Mouse (Mus musculus): ENCODE results near the gene Tas2r104. TPM values are rescaled to one million over a fixed set of nuclear protein-coding genes. Genes with fewer than 3 reads are reported as not detected.

Gene Tas2r104
- total RNA-seq (2021): not detected
- long read RNA-seq, experiment 1: 0 reads
- long read RNA-seq, experiment 2: 0 reads

DNA sequence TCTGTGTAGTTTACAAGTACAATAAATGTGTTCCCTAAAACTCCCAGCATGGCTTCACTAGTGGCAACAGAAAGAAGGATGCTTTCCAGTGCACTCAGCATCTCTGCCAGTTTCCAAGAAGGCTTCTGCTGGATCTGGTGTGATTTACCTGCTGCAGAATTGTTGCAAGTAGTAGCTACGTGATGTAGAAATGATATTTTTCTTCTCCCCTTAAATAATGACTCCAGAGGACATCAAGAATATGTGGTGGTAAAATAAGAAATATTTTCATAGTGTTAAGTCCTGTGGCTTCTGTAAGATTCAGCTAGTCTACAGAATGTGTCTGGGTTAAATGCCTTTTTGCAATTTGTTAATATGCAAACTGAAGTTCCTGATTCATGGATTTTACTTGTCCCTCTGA lies at the start of gene Tas2r104:
Gene Tas2r104 (minus strand): TSS at position 101 of the 400 bp plus-strand sequence.
- DNase-seq (ENCODE audit: low spot score in 2 of 2): no peak

DNA sequence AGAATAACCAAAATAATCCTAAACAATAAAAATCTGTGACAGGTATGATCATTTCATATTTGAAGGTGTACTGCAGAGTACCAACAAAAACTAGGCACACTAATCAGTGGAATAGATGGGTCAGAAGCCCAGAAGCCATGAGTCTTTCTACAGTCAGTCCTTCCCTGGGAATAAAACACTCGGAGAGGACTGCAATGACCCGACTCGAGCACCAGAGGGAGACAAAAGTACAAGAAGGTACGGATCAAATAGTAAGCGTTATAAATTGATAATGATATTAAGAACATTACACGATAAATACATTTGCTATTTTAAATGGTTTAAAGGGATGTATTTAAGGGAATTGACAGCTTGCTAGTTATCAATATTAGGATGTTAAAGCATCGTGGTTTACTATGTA lies 27.3 kb upstream of the Tas2r104 start:
- DNase-seq (ENCODE audit: low spot score in 2 of 2): no peak

DNA sequence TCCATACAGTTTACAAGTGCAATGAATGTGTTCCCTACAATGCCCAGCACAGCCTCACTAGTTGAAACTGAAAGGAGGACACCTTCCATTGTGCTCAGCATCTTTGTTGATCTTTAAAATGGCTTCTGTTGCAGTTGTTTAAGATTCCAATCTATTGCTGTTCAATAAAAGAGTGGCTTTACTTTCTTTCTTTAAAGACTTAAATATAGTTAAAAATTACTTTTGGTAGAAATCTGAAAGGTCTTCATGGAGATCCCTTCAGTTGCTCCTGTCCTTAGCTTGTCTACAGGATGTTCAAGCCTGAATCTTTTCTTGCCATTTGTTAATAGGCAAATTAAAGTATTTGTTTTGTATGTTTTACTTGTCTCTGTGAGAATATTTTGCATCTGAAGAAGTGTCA lies 4.4 kb upstream of the Tas2r104 start, which contains the start of gene Tas2r114:
Gene Tas2r114 (minus strand): TSS at position 101 of the 400 bp plus-strand sequence.
- DNase-seq (ENCODE audit: low spot score in 2 of 2): no peak

DNA sequence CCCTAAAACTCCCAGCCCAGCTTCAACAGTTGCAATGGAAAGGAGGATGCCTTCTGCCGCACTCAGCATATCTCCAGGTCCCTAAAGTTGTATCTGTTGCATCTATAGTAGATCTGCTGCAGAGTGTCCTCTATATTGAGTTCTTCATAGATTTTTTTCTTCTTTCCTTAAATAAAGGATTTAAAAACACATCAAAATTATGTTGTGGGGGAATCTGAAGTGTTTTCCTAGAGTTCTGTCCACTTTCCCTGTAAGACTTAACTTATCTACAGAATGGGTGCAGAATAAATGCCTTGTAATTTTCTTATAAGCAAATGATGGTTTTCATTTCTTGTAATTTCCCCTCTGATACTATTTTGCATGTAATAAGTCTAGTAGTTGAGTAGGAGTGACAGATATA lies 1.9 kb upstream of the Tas2r104 start, which contains the start of gene Tas2r105:
Gene Tas2r105 (minus strand): TSS at position 101 of the 400 bp plus-strand sequence.
- DNase-seq (ENCODE audit: low spot score in 2 of 2): no peak

DNA sequence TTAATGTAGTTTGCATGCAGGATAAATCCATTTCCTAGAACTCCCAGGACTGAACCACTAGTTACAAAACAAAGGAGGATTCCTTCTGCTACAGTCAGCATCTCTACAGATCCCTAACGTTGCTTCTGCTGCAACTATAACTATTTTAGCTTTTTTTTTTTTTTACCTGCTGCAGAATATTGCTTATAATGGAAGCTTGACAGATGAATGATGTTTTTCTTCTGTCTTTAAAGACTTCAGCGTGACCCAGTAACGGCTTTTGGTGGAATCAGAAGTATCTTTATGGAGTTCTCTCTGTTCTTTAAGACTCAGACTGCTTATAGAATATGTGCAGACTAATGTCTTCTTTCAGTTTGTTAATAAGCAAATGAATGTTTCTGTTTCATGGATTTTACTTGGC lies 6.8 kb downstream of the Tas2r104 start, which contains the start of gene Tas2r106:
Gene Tas2r106 (minus strand): TSS at position 101 of the 400 bp plus-strand sequence.
- no peak for DNase-seq (ENCODE audit: low spot score in 2 of 2)

DNA sequence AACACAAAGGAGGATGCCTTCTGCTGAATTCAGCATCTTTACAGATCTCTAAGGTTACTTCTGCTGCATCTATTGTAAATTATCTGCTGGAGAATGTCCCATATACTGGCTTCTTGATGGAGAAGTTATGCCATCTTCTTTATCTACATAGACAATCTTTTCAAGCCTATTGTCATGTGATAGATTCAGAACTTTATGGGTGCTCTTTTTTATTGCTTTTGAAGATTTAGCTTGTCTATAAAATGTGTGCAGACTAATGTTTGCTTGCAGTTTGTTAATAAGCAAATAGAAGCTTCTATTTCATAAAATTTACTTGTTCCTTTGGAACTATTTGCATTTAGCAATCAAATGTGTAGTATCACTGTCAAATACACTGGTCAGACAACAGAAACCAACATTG lies 25.5 kb downstream of the Tas2r104 start, which contains the start of gene Tas2r107:
Gene Tas2r107 (minus strand): TSS at position 101 of the 400 bp plus-strand sequence.
- DNase-seq (ENCODE audit: low spot score in 2 of 2): no peak

Other genes starting within 250 kb of the Tas2r104 start
- not detected for gene 5430401F13Rik, start 199.3 kb downstream of the Tas2r104 start, total RNA-seq (2021)
- not detected for gene Gm6619, start 199.3 kb downstream of the Tas2r104 start, total RNA-seq (2021)
- not detected for gene Tas2r130, start 54.8 kb downstream of the Tas2r104 start, total RNA-seq (2021)
- gene Tas2r107, start 25.6 kb downstream of the Tas2r104 start, total RNA-seq (2021): not detected
- not detected for gene Tas2r106, start 6.9 kb downstream of the Tas2r104 start, total RNA-seq (2021)
- gene Tas2r105, start 1.8 kb upstream of the Tas2r104 start, total RNA-seq (2021): not detected
- not detected for gene Tas2r114, start 4.3 kb upstream of the Tas2r104 start, total RNA-seq (2021)

All from adrenal gland, adult 18-20 months (tissue).